Mouse (Mus musculus): ENCODE measurements around the gene Ccnf. TPM values are rescaled to one million over a fixed set of nuclear protein-coding genes. Genes with fewer than 3 reads are reported as not detected.

Ccnf gene
- polyA plus RNA-seq, 1 experiment from 2014 or later, result 93.7 TPM

DNA sequence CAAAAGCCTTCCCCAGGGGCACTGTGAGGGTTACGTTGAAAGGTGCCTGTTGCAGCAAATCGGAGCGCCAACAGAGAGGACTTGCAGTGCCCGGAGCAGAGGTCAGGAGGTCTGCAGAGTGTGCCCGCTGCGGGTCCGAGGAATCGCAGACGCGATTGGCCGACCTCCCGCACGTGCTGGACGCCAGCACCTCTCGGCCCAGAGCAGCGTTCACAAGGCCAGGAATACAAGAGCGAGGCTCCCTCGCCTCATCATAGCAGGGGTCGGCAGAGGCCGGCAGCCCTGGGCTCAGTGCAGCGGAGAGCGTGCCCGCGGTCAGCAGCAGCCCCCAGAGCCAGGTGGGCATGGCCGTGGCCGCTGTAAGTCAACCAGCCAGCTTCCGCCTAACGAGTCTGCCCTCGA lies 42.6 kb downstream of the Ccnf start:
- Histone ChIP-seq H3K27ac (peak overlapping the region; percentile 98), H3K9ac (peak overlapping the region; percentile 88), H3K9me3 (replicated peaks) (no peaks in the 10 kb centered on the region), H3K36me3 (no peaks in the 10 kb centered on the region), H3K27me3 (replicated peaks) (peaks cover 46% of the 10 kb centered on the region), H3K4me1 (peaks cover 95% of the 10 kb centered on the region), H3K4me2 (peak overlapping the region; percentile 100), H3K4me3 (peak overlapping the region; percentile 77)
- no peak; the same call in 1 of the 2 replicates for ATAC-seq
- WGBS (ENCODE audit: insufficient replicate concordance), result 4% methylated on average over 29 of the region's 29 CpGs

DNA sequence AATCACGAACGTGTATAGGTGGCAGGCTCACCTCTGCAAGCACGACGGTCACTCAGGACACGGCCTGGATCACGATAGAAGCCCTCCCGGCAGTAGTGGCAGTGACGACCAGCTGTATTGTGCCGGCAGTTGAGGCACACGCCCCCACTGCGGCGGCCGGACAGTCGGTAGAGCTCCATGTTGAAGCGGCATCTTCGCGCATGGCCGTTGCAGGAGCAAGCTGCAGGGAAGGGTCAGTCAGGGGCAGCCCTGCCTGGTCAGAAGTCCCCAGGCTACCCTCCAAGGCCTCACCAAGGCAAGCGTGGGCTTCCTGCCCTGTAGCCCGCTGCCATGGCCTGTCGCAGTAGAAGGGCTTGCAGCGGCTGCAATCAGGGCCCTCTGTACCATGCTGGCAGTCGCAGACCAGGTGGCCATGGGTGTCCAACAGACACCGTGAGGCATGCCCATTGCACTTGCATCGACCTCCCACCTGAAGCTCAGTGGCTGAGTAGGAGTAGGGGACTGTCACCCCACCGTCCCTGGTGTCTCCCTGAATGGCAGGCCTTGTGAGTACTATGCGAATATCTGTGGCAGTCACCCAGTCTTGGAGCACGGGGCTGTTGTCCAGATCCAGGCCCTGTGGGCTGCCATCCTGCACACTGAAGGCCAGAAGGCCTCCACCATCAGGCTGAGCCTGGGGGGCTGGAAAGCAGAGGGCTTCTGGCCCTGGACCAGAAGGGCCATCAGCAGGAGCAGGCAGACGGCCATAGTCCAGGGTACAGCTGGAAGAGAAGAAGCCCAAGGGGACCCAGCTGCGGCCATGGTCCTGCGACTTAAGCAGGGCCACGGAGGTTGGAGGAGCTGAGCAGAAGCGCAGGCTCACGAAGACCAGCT lies 43.3 kb downstream of the Ccnf start:
- WGBS (ENCODE audit: insufficient replicate concordance), result 62% methylated on average over 34 of the region's 34 CpGs
- Histone ChIP-seq H3K9me3 (replicated peaks) (no peaks in the 10 kb centered on the region), H3K4me2 (peak overlapping the region; percentile 100), H3K27me3 (replicated peaks) (peaks cover 43% of the 10 kb centered on the region), H3K4me1 (peaks cover 97% of the 10 kb centered on the region), H3K27ac (peak overlapping the region; percentile 98), H3K4me3 (peak overlapping the region; percentile 77), H3K36me3 (no peaks in the 10 kb centered on the region), H3K9ac (peak overlapping the region; percentile 88)
- no peak for ATAC-seq

DNA sequence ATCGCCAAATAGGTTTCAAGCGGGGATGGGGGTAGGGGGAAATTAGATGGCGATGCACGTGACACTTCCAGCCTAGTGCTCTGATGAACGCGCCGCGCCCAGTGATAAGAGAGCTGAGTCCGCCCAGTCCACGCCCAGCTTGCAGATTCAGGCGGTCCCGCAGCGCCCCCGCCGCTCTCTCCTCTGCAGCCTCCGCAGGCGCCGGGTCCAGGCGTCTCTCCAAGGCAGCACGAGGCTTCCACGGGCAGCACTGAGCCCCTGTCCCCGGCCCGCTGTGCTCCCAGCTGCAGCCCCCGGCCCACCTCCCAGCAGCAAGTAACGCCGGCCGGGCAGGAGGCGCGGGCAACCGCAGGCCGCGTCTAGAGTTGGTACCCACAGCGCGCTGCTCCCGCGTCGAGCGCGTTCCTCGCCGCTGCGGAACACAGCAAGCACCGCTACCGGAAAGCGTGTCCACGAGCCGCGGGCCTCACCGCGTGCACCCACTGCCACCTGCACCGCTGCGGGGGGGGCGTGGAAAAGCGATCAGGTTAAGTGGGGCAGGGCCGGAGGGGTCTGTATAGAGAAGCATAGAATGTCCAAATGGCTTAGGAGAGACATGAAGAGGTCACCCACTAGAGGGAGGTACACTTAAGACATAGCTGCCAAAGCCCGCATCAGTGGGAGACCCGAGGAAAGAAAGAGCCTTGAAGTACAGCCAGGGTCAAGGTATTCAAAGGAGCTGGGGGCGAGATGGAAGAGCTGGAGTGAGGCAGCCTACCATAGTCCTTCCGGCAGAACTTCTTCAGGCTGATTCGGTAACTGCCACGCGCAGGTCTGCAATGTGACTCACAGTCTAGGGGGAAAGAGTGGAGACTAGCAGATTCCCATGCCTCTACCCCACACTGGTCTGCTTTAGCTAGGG lies 44.6 kb downstream of the Ccnf start:
- H3K27me3 ChIP-seq (replicated peaks), result peaks cover 30% of the 10 kb centered on the region
- H3K27ac ChIP-seq, result peak overlapping the region; percentile 98
- H3K9me3 ChIP-seq (replicated peaks), result no peaks in the 10 kb centered on the region
- H3K4me3 ChIP-seq, result peak overlapping the region; percentile 77
- H3K4me2 ChIP-seq, result peak overlapping the region; percentile 100
- peak overlapping the region; percentile 88 for H3K9ac ChIP-seq
- WGBS (ENCODE audit: insufficient replicate concordance), result 3% methylated on average over 62 of the region's 62 CpGs
- peaks cover 97% of the 10 kb centered on the region for H3K4me1 ChIP-seq
- H3K36me3 ChIP-seq, result peaks cover 7% of the 10 kb centered on the region
- ATAC-seq, result peak; percentile 42

DNA sequence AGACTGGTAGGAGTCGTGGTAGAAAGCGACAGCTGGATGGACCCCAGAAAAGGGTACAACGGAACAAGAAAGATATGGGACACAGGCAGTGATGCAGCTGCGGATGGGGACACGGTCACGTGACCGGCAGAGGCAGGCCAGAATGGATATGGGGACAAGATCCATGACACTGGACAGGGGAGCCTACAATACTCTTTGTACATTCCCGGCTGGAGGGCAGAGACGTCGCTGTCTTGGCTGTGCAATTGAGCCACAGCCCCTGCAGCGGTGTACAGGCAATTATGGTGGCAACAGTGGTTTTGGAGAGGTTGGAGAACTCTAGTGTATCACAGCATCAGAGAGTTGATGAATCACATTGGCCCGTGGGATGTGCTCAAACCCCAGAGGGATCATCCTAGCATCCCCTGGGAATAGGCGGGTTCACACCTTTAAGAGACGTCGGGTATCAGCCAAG lies 45.3 kb downstream of the Ccnf start:
- peaks cover 97% of the 10 kb centered on the region for H3K4me1 ChIP-seq
- peak overlapping the region; percentile 100 for H3K4me2 ChIP-seq
- H3K27ac ChIP-seq, result peak overlapping the region; percentile 98
- peaks cover 12% of the 10 kb centered on the region for H3K36me3 ChIP-seq
- H3K4me3 ChIP-seq, result peak overlapping the region; percentile 77
- H3K9me3 ChIP-seq (replicated peaks), result no peaks in the 10 kb centered on the region
- H3K9ac ChIP-seq, result peak overlapping the region; percentile 88
- WGBS (ENCODE audit: insufficient replicate concordance), result 4% methylated on average over 15 of the region's 15 CpGs
- H3K27me3 ChIP-seq (replicated peaks), result peaks cover 22% of the 10 kb centered on the region
- peak; percentile 0 for ATAC-seq

DNA sequence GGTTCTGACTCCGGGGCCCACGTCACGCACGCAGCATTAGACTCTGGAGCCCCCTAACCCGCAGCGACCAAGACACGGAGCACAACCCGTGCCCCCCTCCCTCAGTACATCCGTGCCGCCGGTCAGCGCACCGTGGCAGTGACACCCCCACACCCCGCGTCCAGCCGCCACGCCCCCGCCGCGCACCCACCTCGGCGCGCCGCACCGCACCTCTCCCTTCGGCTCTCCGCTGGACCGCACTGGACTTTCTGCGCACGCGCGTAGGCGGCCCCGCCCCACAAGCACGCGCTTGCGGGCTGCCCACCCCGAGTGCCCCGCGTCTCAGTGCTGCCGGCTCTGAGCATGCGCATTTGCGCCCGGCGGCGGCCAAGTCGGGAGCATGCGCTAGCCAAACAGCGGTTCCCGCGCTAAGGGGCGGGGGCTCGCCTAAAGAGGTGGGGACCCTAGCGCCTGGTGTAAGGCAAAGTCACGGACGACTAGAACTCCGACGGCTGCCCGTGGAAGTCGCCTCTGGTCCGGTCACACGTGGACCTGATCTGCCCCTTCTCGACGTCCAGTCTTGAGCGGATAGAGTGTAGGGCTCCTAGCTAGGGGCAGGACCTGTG lies 45.9 kb downstream of the Ccnf start, which contains the start of gene Tbc1d24:
Gene Tbc1d24 (minus strand): TSS at position 279 of the 605 bp plus-strand sequence.
- H3K9me3 ChIP-seq (replicated peaks), result no peaks in the 10 kb centered on the region
- WGBS (ENCODE audit: insufficient replicate concordance), result under 1% methylated on average over 65 of the region's 65 CpGs
- H3K27ac ChIP-seq, result peak within 1 kb of the TSS; percentile 98
- peak; percentile 49 for ATAC-seq
- peak within 1 kb of the TSS; percentile 77 for H3K4me3 ChIP-seq
- H3K4me2 ChIP-seq, result peak within 1 kb of the TSS; percentile 100
- peaks cover 17% of the 10 kb centered on the region for H3K27me3 ChIP-seq (replicated peaks)
- H3K36me3 ChIP-seq, result peaks cover 18% of the 10 kb centered on the region
- peak within 1 kb of the TSS; percentile 88 for H3K9ac ChIP-seq
- H3K4me1 ChIP-seq, result peaks cover 97% of the 10 kb centered on the region

DNA sequence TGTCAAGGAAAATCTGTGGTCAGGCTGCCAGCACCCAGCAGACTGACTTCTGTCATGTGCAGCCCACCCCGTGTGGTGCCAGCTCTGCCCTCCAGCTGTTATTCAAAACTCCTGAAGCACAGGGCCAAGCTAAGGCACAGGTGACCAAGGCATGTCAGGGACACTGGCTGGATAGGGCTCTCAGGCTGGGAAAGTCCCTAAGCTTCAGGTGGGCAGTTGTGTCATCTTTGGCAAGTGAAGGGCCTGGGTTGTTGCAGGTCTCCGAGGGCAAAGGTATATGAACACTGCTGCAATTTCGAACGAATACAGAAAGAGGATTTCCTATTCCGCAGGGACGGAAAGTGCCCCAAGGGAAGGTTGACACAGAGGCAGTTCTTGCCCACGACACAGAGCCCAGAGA lies 46.4 kb downstream of the Ccnf start:
- H3K4me3 ChIP-seq, result peak overlapping the region; percentile 77
- H3K27ac ChIP-seq, result peak overlapping the region; percentile 98
- WGBS (ENCODE audit: insufficient replicate concordance), result 7% methylated on average over 7 of the region's 7 CpGs
- H3K9ac ChIP-seq, result peak overlapping the region; percentile 88
- H3K4me1 ChIP-seq, result peaks cover 97% of the 10 kb centered on the region
- no peak for ATAC-seq
- H3K4me2 ChIP-seq, result peak overlapping the region; percentile 100
- H3K36me3 ChIP-seq, result peaks cover 22% of the 10 kb centered on the region
- H3K27me3 ChIP-seq (replicated peaks), result peaks cover 11% of the 10 kb centered on the region
- H3K9me3 ChIP-seq (replicated peaks), result no peaks in the 10 kb centered on the region

DNA sequence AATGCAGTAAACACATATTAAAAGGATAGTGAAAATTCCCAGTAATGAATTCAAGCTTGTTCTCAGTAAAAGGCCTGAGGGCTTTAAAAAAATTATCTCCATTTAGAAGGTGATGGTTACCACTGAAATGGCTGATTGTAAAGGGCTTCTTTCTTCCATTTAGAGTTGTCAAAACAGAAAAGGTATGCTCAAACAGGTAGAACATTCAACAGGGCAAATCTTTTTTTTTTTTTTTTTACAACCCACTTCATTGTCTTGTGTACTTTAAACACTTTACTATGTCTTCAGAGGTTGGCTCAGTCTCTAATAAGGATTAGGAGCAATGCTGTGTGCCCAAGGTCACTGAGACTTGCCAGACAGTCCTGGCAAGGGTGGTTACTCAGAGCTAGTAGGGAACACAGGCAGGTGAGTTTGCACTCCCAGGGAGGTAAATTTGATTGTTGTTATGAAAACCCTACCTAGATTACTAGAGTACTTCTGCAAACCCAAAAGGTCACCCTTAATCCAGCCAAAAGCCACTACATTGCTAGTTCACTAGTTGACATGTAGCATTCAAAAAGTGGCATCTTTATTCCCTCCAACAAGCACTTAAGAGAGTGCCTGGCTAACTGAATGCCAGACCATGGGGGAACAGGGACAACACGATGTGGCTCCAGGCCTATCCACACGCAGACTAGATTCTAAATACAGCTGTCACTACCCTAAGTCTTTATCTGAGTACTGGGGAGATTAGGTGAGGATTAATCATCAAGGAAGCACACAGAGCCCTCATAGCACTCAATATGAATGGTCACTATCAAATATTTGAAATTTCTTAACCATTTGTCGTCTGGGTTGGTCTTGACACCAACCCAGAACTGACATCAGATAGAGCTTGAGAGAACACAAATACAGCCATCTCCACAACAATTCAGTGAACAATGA lies 47.4 kb downstream of the Ccnf start:
- H3K4me3 ChIP-seq, result peak overlapping the region; percentile 77
- H3K4me1 ChIP-seq, result peaks cover 97% of the 10 kb centered on the region
- H3K4me2 ChIP-seq, result peak overlapping the region; percentile 100
- no peaks in the 10 kb centered on the region for H3K9me3 ChIP-seq (replicated peaks)
- peak overlapping the region; percentile 98 for H3K27ac ChIP-seq
- no peak for ATAC-seq
- H3K36me3 ChIP-seq, result peaks cover 22% of the 10 kb centered on the region
- H3K9ac ChIP-seq, result peak overlapping the region; percentile 88
- H3K27me3 ChIP-seq (replicated peaks), result peaks cover 10% of the 10 kb centered on the region
- WGBS (ENCODE audit: insufficient replicate concordance), result 26% methylated on average over 3 of the region's 3 CpGs

DNA sequence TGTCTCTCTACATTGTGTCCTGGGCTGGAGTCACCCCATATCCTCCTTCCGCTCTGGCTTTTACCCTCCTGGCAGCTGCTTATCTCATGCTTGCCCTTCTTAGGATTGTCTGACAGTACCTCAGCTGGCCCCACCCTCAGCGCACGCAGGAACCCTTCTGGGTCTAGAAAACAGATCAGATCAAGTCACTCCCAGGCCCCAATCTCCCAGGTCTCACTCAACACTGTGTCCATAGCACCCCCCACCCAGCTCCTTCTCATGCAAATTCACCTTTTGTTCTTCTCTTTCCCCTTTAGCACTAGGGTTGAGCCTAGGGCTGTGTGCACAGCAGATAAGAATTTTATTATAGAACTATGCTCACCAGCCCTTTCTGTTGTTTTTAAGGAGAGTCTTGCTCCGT lies 48.2 kb downstream of the Ccnf start:
- peak overlapping the region; percentile 100 for H3K4me2 ChIP-seq
- H3K27ac ChIP-seq, result peak overlapping the region; percentile 98
- peaks cover 97% of the 10 kb centered on the region for H3K4me1 ChIP-seq
- H3K36me3 ChIP-seq, result peaks cover 22% of the 10 kb centered on the region
- H3K9me3 ChIP-seq (replicated peaks), result no peaks in the 10 kb centered on the region
- WGBS (ENCODE audit: insufficient replicate concordance), result 12% methylated on average over 4 of the region's 4 CpGs
- peaks cover 10% of the 10 kb centered on the region for H3K27me3 ChIP-seq (replicated peaks)
- ATAC-seq, result peak; percentile 77
- H3K9ac ChIP-seq, result peak overlapping the region; percentile 88
- peak overlapping the region; percentile 77 for H3K4me3 ChIP-seq

DNA sequence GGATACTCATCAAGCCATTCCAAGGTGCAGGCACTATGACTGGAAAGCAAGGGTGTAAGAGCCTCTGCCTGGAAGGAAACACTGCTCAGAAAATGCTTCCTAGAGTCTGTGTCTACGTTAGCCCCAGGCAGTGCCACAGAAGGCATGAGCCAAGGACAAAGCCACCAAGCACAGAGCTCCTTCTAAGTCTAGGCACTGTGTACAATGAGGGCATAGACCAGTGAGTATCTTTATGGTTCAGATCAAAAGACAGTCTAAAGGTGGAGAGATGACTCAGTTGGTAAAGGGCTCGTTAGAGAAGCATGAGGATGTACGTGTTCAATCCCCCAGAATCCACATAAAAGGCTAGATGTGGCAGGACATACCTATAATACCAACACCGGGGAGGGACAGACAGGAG lies 50.2 kb downstream of the Ccnf start:
- H3K27ac ChIP-seq, result peak overlapping the region; percentile 98
- WGBS (ENCODE audit: insufficient replicate concordance), result 72% methylated on average over 4 of the region's 4 CpGs

DNA sequence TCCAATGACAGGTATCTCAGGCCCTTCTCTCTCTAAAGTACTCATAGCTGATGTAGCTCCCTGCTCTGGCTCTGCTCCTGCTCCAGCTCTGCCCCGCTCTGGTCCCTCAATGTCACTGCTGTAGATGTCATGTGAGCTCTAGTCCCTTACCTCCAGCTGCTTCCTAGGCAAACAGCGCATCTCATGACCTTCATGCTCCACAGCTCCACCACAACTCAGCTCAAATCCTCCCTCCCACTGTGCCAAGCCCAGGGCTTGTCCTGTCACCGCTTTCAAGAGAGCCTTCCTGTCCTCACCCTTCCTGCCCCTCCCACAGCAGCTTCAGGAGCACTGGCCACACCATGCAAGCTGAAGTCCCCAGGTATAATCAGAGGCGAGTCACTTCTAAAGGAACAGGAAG lies 51.5 kb downstream of the Ccnf start:
- peak overlapping the region; percentile 38; the same call in 1 of the 2 replicates for H3K4me3 ChIP-seq
- H3K27ac ChIP-seq, result peak overlapping the region; percentile 98
- H3K27me3 ChIP-seq (replicated peaks), result no peaks in the 10 kb centered on the region
- WGBS (ENCODE audit: insufficient replicate concordance), result 31% methylated on average over 4 of the region's 4 CpGs
- H3K9me3 ChIP-seq (replicated peaks), result no peaks in the 10 kb centered on the region
- peaks cover 100% of the 10 kb centered on the region for H3K4me1 ChIP-seq
- ATAC-seq, result peak; percentile 10; the same call in 1 of the 2 replicates
- H3K36me3 ChIP-seq, result peaks cover 44% of the 10 kb centered on the region
- peak overlapping the region; percentile 100 for H3K4me2 ChIP-seq
- peak overlapping the region; percentile 65 for H3K9ac ChIP-seq

More for the DNA sequence above, 50.2 kb downstream of the Ccnf start:
- Histone ChIP-seq H3K4me2 (peak overlapping the region; percentile 100), H3K4me3 (no peak overlapping the region), H3K36me3 (peaks cover 32% of the 10 kb centered on the region), H3K9me3 (replicated peaks) (no peaks in the 10 kb centered on the region), H3K27me3 (replicated peaks) (no peaks in the 10 kb centered on the region), H3K9ac (peak overlapping the region; percentile 74), H3K4me1 (peaks cover 97% of the 10 kb centered on the region)
- no peak for ATAC-seq
